Mouse (Mus musculus) adrenal gland, adult 18-20 months (tissue): ENCODE results near the gene Arrdc4. TPM values are rescaled to one million over a fixed set of nuclear protein-coding genes. Genes with fewer than 3 reads are reported as not detected.

ENCODE experiments used
- DNase-seq, 2 experiments: peaks; one replicate each; pipeline ENCODE4 v3.0.0; 2021 to 2022; ENCODE audit warnings: low spot score in 2 of 2
- total RNA-seq, 2 experiments: library from RNA; stranded (reverse); gene quantifications; 1 replicate in 1 of 2; 2 replicates in 1 of 2; pipeline ENCODE4 v1.2.3; 2021

Arrdc4 gene
- total RNA-seq, 2 experiments from 2014 or later: 16.5 to 18.9 TPM

GRCm38 (mm10) chr7:68712928-68713327 lies 36.1 kb downstream of the Arrdc4 start:
- no peak for DNase-seq

DNA sequence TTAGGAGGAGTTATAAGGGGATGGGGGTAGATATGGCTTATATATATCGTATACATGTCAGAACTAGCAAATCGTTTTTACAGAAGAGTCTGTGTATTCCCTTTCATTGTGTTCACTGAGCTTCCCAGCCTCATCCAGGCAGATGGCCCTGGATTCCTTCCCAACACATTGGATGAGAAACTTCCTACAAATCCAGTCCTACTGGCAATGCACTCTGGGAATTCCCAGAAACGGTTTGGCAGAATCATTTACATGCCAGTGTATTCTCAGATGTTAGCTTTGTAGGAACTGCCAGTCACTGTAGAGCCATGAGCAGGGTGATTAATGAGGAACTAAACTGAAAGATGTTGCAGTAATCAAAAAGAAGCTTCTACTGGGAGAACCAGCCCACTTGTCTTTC lies 36.6 kb downstream of the Arrdc4 start:
- DNase-seq: no peak

DNA sequence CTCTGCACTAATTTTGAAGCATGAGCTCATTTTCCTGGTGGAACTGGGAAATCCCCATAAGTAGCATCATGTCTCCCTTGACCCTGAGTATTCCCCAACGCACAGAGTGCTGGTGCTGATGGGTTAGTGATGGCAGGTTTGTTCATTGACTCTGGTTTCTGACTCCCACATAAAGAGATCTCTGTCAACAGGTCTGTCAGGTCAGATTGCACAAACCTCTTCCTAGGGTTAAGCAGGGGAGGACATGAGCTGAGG lies 39.8 kb downstream of the Arrdc4 start:
- no peak for DNase-seq

- no peak for DNase-seq
Measured at GRCm38 (mm10) chr7:68708563-68709318, 40.3 kb downstream of the Arrdc4 start.

DNA sequence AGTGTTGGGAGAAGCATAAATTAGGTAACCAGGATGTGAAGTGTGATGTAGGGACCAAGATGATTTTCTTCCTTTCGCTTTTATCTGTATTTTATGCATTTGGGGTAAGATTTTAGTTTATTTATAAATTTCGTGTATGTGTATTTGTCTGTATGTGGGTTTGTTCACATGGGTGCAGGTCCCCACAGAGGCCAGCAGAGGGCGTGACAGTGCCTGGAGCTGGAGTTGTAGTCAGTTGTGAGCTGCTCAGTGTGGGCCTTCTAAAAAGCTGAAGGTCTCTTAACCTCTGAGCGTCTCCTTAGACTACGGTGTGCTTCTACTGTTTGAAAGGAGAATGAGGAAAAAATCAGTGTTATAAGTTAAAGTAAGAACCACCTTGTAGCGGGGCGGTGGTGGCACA lies 43.9 kb downstream of the Arrdc4 start:
- DNase-seq: no peak

- DNase-seq: no peak
Measured at GRCm38 (mm10) chr7:68697313-68697712, 51.7 kb downstream of the Arrdc4 start.

GRCm38 (mm10) chr7:68696908-68697307 lies 52.1 kb downstream of the Arrdc4 start:
- no peak for DNase-seq

GRCm38 (mm10) chr7:68696446-68696845 lies 52.6 kb downstream of the Arrdc4 start:
- DNase-seq: no peak

DNA sequence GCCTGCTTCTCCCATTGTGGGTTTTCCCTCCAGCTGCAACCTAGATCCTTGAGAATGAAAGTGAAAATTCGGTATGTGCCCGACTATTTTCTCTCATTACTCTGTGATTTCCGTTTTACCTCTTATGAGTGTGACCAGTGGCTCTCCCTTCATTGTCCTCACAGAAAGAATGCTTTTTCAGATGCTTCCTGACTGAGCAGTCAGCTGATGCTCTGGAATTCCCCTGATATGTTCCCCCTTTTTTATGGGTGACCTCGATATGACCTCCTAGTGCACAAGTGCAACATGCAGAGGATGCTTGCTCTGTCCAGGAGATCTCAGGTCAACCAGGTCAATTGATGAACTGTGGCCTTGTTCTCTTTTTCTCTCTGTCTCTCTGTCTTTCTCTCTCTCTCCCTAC lies 56.3 kb downstream of the Arrdc4 start:
- no peak for DNase-seq

DNA sequence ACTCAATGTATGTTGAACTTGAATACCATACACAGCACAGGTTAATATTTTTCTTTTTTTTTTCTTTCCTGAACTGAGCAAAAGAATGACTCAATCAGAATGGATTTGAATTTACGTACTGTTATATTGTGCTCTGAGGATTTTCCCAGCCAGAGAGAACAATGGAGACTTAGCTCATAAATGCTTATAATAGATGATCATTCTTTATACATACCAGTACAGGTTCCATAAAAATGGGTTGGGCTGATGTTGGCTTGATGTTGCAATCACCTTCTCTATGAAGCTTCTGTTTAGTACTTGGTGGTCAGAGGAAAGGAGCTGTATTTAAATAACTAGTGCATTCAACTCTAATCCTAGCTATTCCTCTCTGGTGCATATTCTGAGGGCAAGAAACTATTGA lies 57.6 kb downstream of the Arrdc4 start:
- no peak for DNase-seq

- no peak for DNase-seq
Measured at GRCm38 (mm10) chr7:68687140-68687611, 61.9 kb downstream of the Arrdc4 start.
